Mouse (Mus musculus) small intestine, adult 2 months (tissue): Measurements from ENCODE around the gene Cnmd. TPM values are rescaled to one million over a fixed set of nuclear protein-coding genes. Genes with fewer than 3 reads are reported as not detected.

Experiments
- H3K27ac ChIP-seq: fragments of 200-500 bp; 2 replicates; pipeline ENCODE4 v1.5.1; 2012; ENCODE audit warnings: low read depth, low read length, control low read depth, inconsistent platforms; ENCODE audit not compliant: insufficient read depth
- H3K27me3 ChIP-seq: fragments of 200-500 bp; 2 replicates; pipeline ENCODE4 v1.6.1; 2012; ENCODE audit warnings: mild to moderate bottlenecking, moderate library complexity, low read length, inconsistent platforms; ENCODE audit not compliant: control insufficient read depth, insufficient read depth
- H3K36me3 ChIP-seq: fragments of 200-500 bp; 2 replicates; pipeline ENCODE4 v1.6.1; 2012; ENCODE audit warnings: mild to moderate bottlenecking, low read length, control low read depth, inconsistent platforms; ENCODE audit not compliant: control insufficient read depth, insufficient read depth
- H3K4me1 ChIP-seq: fragments of 200-500 bp; 2 replicates; pipeline ENCODE4 v1.6.1; 2012; ENCODE audit warnings: low read length, inconsistent platforms, mixed read lengths; ENCODE audit not compliant: control insufficient read depth, insufficient read depth, insufficient read length
- H3K4me3 ChIP-seq: fragments of 200-500 bp; 2 replicates; pipeline ENCODE4 v1.5.1; 2012; ENCODE audit warnings: low read depth, mild to moderate bottlenecking, control low read depth, inconsistent platforms, low read length, moderate library complexity
- CTCF ChIP-seq: fragments of 200-500 bp; IDR thresholded peaks from 2 replicates; pipeline ENCODE4 v1.5.1; 2012; ENCODE audit warnings: low read depth, mild to moderate bottlenecking, control low read depth, inconsistent platforms, low read length, moderate library complexity, mixed read lengths; ENCODE audit not compliant: insufficient replicate concordance, insufficient read length; ENCODE audit errors: extremely low read depth
- POLR2A ChIP-seq: fragments of 200-500 bp; IDR thresholded peaks from 2 replicates; pipeline ENCODE4 v1.6.1; 2012; ENCODE audit warnings: low read depth, mild to moderate bottlenecking, control low read depth, inconsistent platforms, low read length, moderate library complexity
- WGBS: fragments of 180-500 bp; shearing (Covaris S2); methylation state at CpG from one replicate; pipeline ENCODE4 v1.1.7; 2018; 5-methylcytosine and 5-hydroxymethylcytosine counted together
- polyA plus RNA-seq: library from polyadenylated mRNA; depleted of rRNA; stranded (reverse); fragments of >200 nt; gene quantifications from 2 replicates; pipeline ENCODE4 v1.2.3, GENCODE M21; 2012

Gene Cnmd
- polyA plus RNA-seq, 1 experiment, result not detected

- Histone ChIP-seq H3K27ac (no peak overlapping the region), H3K4me1 (no peaks in the 10 kb centered on the region), H3K36me3 (peaks cover 54% of the 10 kb centered on the region), H3K27me3 (no peaks in the 10 kb centered on the region), H3K4me3 (no peak overlapping the region)
- TF ChIP-seq CTCF (no peak), POLR2A (no peak)
- 91% methylated on average over 4 of the region's 4 CpGs for WGBS
These were observed 54.6 kb downstream of the Cnmd start for GRCm38 (mm10) chr14:79607352-79607751.

GRCm38 (mm10) chr14:79606867-79607266 is 55.1 kb downstream of the Cnmd start:
- no peaks in the 10 kb centered on the region for H3K4me1 ChIP-seq
- TF ChIP-seq POLR2A, result no peak
- no peak for TF ChIP-seq CTCF
- H3K36me3 ChIP-seq, result peaks cover 52% of the 10 kb centered on the region
- 86% methylated on average over 3 of the region's 3 CpGs for WGBS
- no peak overlapping the region for H3K4me3 ChIP-seq
- H3K27me3 ChIP-seq, result no peaks in the 10 kb centered on the region
- H3K27ac ChIP-seq, result no peak overlapping the region

- H3K36me3 ChIP-seq, result peaks cover 49% of the 10 kb centered on the region
- TF ChIP-seq POLR2A, result no peak
- TF ChIP-seq CTCF, result no peak
- no peaks in the 10 kb centered on the region for H3K27me3 ChIP-seq
- no peak overlapping the region for H3K4me3 ChIP-seq
- no peaks in the 10 kb centered on the region for H3K4me1 ChIP-seq
- 74% methylated on average over 6 of the region's 6 CpGs for WGBS
- H3K27ac ChIP-seq, result no peak overlapping the region
These were observed 55.6 kb downstream of the Cnmd start for GRCm38 (mm10) chr14:79606392-79606791.

GRCm38 (mm10) chr14:79605881-79606280 is 56.1 kb downstream of the Cnmd start:
- H3K4me1 ChIP-seq, result no peaks in the 10 kb centered on the region
- WGBS, result 81% methylated on average over 2 of the region's 2 CpGs
- TF ChIP-seq POLR2A, result no peak
- no peak for TF ChIP-seq CTCF
- peaks cover 46% of the 10 kb centered on the region for H3K36me3 ChIP-seq
- no peak overlapping the region for H3K4me3 ChIP-seq
- H3K27me3 ChIP-seq, result no peaks in the 10 kb centered on the region
- no peak overlapping the region for H3K27ac ChIP-seq

- Histone ChIP-seq H3K4me3 (no peak overlapping the region), H3K27me3 (no peaks in the 10 kb centered on the region), H3K36me3 (peaks cover 32% of the 10 kb centered on the region), H3K27ac (no peak overlapping the region), H3K4me1 (peaks cover 4% of the 10 kb centered on the region; the same call in 1 of the 2 replicates)
- WGBS, result 40% methylated on average over 4 of the region's 4 CpGs
- TF ChIP-seq POLR2A (no peak), CTCF (no peak)
These were observed 65.4 kb downstream of the Cnmd start for GRCm38 (mm10) chr14:79596602-79597001.

GRCm38 (mm10) chr14:79594069-79594468 is 67.9 kb downstream of the Cnmd start:
- no peak overlapping the region for H3K4me3 ChIP-seq
- no peaks in the 10 kb centered on the region for H3K4me1 ChIP-seq
- TF ChIP-seq POLR2A, result no peak
- no peak for TF ChIP-seq CTCF
- no peaks in the 10 kb centered on the region for H3K27me3 ChIP-seq
- no peak overlapping the region for H3K27ac ChIP-seq
- WGBS, result 90% methylated on average over 5 of the region's 5 CpGs
- H3K36me3 ChIP-seq, result peaks cover 22% of the 10 kb centered on the region

GRCm38 (mm10) chr14:79591611-79592010 is 70.4 kb downstream of the Cnmd start:
- WGBS, result 92% methylated on average over 2 of the region's 2 CpGs
- TF ChIP-seq POLR2A, result no peak

GRCm38 (mm10) chr14:79590916-79591315 is 71.1 kb downstream of the Cnmd start:
- Histone ChIP-seq H3K27me3 (no peaks in the 10 kb centered on the region), H3K4me1 (peaks cover 6% of the 10 kb centered on the region; the same call in 1 of the 2 replicates), H3K4me3 (no peak overlapping the region), H3K27ac (no peak overlapping the region), H3K36me3 (peaks cover 3% of the 10 kb centered on the region; the same call in 1 of the 2 replicates)
- TF ChIP-seq POLR2A, result no peak
- WGBS, result 91% methylated on average over 8 of the region's 8 CpGs

More at GRCm38 (mm10) chr14:79591611-79592010, 70.4 kb downstream of the Cnmd start:
- H3K4me3 ChIP-seq, result no peak overlapping the region
- H3K27ac ChIP-seq, result no peak overlapping the region
- peaks cover 8% of the 10 kb centered on the region for H3K36me3 ChIP-seq
- no peaks in the 10 kb centered on the region for H3K27me3 ChIP-seq
- H3K4me1 ChIP-seq, result peaks cover 5% of the 10 kb centered on the region; the same call in 1 of the 2 replicates
